Mouse (Mus musculus) erythroblast, embryonic 14.5 days (primary cell): ENCODE measurements around the gene Wdr90.

Experiments used
- GATA1 ChIP-seq: IDR thresholded peaks from 2 replicates; pipeline ENCODE4 v1.6.1; 2012; ENCODE audit warnings: low read length, inconsistent platforms, mixed read lengths
- TAL1 ChIP-seq: IDR thresholded peaks from 3 replicates; pipeline ENCODE4 v1.6.1; 2012; ENCODE audit warnings: low read length, inconsistent platforms, mixed read lengths

- TF ChIP-seq GATA1 (no peak), TAL1 (no peak)
These were observed 22.5 kb upstream of the Wdr90 start for GRCm38 (mm10) chr17:25883824-25884223.
